Mouse (Mus musculus) intestine, postnatal 0 days (tissue): ENCODE measurements around the gene Parvg. TPM values are rescaled to one million over a fixed set of nuclear protein-coding genes. Genes with fewer than 3 reads are reported as not detected.

Experiments
- ATAC-seq: fragments of 200-750 bp; cut with Nextera tagmentation; 2 replicates; pipeline ENCODE4 v1.8.0; 2017; ENCODE audit warnings: mild to moderate bottlenecking, moderate TSS enrichment, moderate library complexity
- H3K27ac ChIP-seq: fragments of 300-500 bp; sonication (generic); 2 replicates; pipeline ENCODE4 v1.5.1; 2014; ENCODE audit warnings: mild to moderate bottlenecking, low read depth, low read length, moderate library complexity
- H3K27me3 ChIP-seq: fragments of 300-500 bp; sonication (generic); replicated peaks from 2 replicates; pipeline ENCODE4 v1.6.1; 2014; ENCODE audit warnings: low read length, mixed read lengths; ENCODE audit not compliant: control insufficient read depth, insufficient read depth
- H3K36me3 ChIP-seq: fragments of 300-500 bp; sonication (generic); 2 replicates; pipeline ENCODE4 v1.6.1; 2014; ENCODE audit warnings: mild to moderate bottlenecking, moderate library complexity; ENCODE audit not compliant: control insufficient read depth, insufficient read depth
- H3K4me1 ChIP-seq: fragments of 300-500 bp; sonication (generic); replicated peaks from 2 replicates; pipeline ENCODE4 v1.6.1; 2014; ENCODE audit warnings: antibody characterized with exemption, low read length, mixed read lengths; ENCODE audit not compliant: control insufficient read depth, insufficient read depth
- H3K4me2 ChIP-seq: fragments of 300-500 bp; sonication (generic); replicated peaks from 2 replicates; pipeline ENCODE4 v1.6.1; 2014; ENCODE audit warnings: low read depth, mild to moderate bottlenecking, moderate library complexity
- H3K4me3 ChIP-seq: fragments of 300-500 bp; sonication (generic); 2 replicates; pipeline ENCODE4 v1.5.1; 2014; ENCODE audit warnings: low read depth, low read length
- H3K9ac ChIP-seq: fragments of 300-500 bp; sonication (generic); 2 replicates; pipeline ENCODE4 v1.6.1; 2014; ENCODE audit warnings: mild to moderate bottlenecking, low read depth, low read length
- H3K9me3 ChIP-seq: fragments of 300-500 bp; sonication (generic); 2 replicates; pipeline ENCODE4 v1.6.1; 2016; ENCODE audit warnings: mixed run types; ENCODE audit not compliant: control insufficient read depth
- CTCF ChIP-seq: sonication (generic); IDR thresholded peaks from 2 replicates; pipeline ENCODE4 v1.5.1; 2016; ENCODE audit warnings: low read depth, mild to moderate bottlenecking, control low read depth, antibody characterized with exemption, moderate library complexity
- WGBS: fragments of 180-500 bp; shearing (Covaris S2); extraction: QIAGEN DNeasy Blood & Tissue Kit; methylation state at CpG from one replicate; pipeline ENCODE4 v1.1.7; 2014; 5-methylcytosine and 5-hydroxymethylcytosine counted together
- polyA plus RNA-seq: library from polyadenylated mRNA; unstranded; fragments of >200 nt; fragmentation: Nextera tagmentation; extraction: Ambion mirVana; gene quantifications from 2 replicates; pipeline ENCODE4 v1.2.1, GENCODE M21; 2015

Gene Parvg
- polyA plus RNA-seq, 1 experiment from 2014 or later: 1.2 TPM

- ATAC-seq: peak; percentile 91
- 37% methylated on average over 10 of the region's 10 CpGs for WGBS
- no peaks in the 10 kb centered on the region for H3K4me1 ChIP-seq
- H3K9ac ChIP-seq: no peak overlapping the region
- no peaks in the 10 kb centered on the region for H3K27me3 ChIP-seq
- H3K4me2 ChIP-seq: no peak overlapping the region
- H3K27ac ChIP-seq: peak overlapping the region; percentile 9; the same call in 1 of the 2 replicates
- no peak for TF ChIP-seq CTCF
- no peak overlapping the region for H3K4me3 ChIP-seq
- H3K36me3 ChIP-seq: no peaks in the 10 kb centered on the region
- H3K9me3 ChIP-seq: no peaks in the 10 kb centered on the region
These were observed 56.4 kb downstream of the Parvg start for GRCm38 (mm10) chr15:84380181-84380580.

GRCm38 (mm10) chr15:84384066-84384465 is 60.2 kb downstream of the Parvg start:
- no peak overlapping the region for H3K27ac ChIP-seq
- no peaks in the 10 kb centered on the region for H3K4me1 ChIP-seq
- ATAC-seq: no peak
- no peaks in the 10 kb centered on the region for H3K27me3 ChIP-seq
- no peak for TF ChIP-seq CTCF
- no peak overlapping the region for H3K9ac ChIP-seq
- no peak overlapping the region for H3K4me3 ChIP-seq
- H3K36me3 ChIP-seq: no peaks in the 10 kb centered on the region
- no peaks in the 10 kb centered on the region for H3K9me3 ChIP-seq
- 90% methylated on average over 9 of the region's 9 CpGs for WGBS
- no peak overlapping the region for H3K4me2 ChIP-seq

DNA sequence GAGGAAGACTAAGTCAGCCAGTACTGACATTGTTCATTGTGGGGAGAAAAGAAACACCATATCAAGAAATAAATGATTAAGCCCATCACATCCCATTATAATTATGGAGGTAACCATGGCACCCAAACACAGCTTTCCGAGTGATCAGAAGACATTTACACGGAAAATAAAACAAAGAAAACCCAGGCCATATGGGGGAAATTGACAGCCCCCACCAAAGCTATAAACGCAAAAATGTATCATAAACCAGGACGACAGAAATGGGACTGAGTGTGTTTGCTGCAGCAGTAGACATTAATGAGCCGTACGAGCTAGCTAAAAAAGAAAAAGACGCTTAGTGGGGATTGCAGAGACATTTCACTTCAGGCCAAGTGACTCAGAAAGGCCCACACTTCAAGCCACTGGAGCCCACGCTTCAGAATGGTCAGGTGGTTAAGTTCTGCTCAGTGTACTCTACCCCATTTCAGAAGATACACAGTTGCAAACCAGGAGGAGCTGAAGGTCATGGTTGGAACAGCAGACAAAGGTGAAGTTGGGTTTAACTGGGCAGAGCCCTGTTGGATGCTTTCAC is 62.3 kb downstream of the Parvg start:
- Histone ChIP-seq H3K27ac (no peak overlapping the region), H3K4me3 (no peak overlapping the region), H3K27me3 (no peaks in the 10 kb centered on the region), H3K9ac (no peak overlapping the region), H3K9me3 (no peaks in the 10 kb centered on the region), H3K4me2 (no peak overlapping the region), H3K36me3 (no peaks in the 10 kb centered on the region), H3K4me1 (no peaks in the 10 kb centered on the region)
- whole genome bisulfite sequencing: 76% methylated on average over 8 of the region's 8 CpGs
- TF ChIP-seq CTCF: no peak
- ATAC-seq: no peak

DNA sequence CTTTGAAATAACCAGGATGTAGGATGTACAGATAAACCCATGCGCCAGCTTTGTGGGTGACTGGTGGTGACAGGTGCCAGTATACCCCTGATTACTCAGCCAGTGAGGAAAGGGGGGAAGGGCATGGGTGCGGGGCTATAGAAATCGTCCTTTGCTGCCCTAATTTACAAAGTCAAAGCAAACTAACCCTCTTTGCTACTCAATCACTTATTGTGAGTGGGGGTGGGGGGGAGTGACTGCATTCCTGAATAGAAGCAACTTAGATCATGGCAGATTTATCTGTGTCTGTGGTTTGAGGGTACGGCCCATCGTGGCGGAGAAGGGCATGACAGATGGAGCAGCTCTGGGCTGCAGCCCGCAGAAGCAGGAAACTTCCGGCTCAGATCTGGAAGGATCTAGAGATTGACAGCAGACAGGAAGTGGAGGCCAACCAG is 64.9 kb downstream of the Parvg start:
- WGBS: 90% methylated on average over 8 of the region's 8 CpGs
- Histone ChIP-seq H3K36me3 (no peaks in the 10 kb centered on the region), H3K27me3 (no peaks in the 10 kb centered on the region), H3K4me3 (no peak overlapping the region), H3K4me1 (no peaks in the 10 kb centered on the region), H3K4me2 (no peak overlapping the region), H3K9me3 (no peaks in the 10 kb centered on the region), H3K27ac (no peak overlapping the region), H3K9ac (no peak overlapping the region)
- no peak for TF ChIP-seq CTCF
- no peak for ATAC-seq

DNA sequence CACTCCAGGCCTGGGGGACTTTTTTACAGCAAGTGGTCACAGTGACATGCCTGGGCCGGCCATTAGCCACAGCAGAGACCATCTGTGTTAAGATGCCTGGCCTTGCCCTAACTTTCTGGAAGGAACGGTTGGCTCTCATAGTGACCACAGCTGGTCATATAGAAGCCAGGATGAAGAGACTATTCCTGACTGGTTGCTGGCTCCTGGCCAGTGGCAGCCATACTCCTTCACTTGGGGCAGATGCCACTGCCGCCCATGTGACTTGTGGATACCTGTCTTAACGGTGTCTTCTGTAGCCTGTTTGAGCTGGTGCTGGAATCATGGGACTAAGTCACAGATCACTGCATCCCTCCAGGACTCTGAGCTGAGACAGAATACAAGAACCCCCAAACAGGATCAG is 68.3 kb downstream of the Parvg start:
- H3K4me2 ChIP-seq: no peak overlapping the region
- H3K27me3 ChIP-seq: no peaks in the 10 kb centered on the region
- H3K4me3 ChIP-seq: no peak overlapping the region
- no peak for ATAC-seq
- no peak overlapping the region for H3K27ac ChIP-seq
- no peaks in the 10 kb centered on the region for H3K36me3 ChIP-seq
- no peaks in the 10 kb centered on the region for H3K9me3 ChIP-seq
- H3K4me1 ChIP-seq: no peaks in the 10 kb centered on the region
- 95% methylated on average over 4 of the region's 4 CpGs for WGBS
- no peak for TF ChIP-seq CTCF
- H3K9ac ChIP-seq: no peak overlapping the region

Other genes starting within 250 kb of the Parvg start
- gene Sult4a1, start 218.3 kb upstream of the Parvg start, polyA plus RNA-seq: 3.8 and 4.5 TPM in 2 replicates
- not detected in 2 replicates for gene Pnpla5, start 200.9 kb upstream of the Parvg start, polyA plus RNA-seq
- gene Pnpla3, start 156.2 kb upstream of the Parvg start, polyA plus RNA-seq: 0.59 and 0.65 TPM in 2 replicates
- 104 and 110 TPM in 2 replicates for gene Samm50, start 131.8 kb upstream of the Parvg start, polyA plus RNA-seq
- 2.6 and 2.8 TPM in 2 replicates for gene Parvb, start 92.0 kb upstream of the Parvg start, polyA plus RNA-seq
- 0.70 and 0.82 TPM in 2 replicates for gene Shisal1, start 123.1 kb downstream of the Parvg start, polyA plus RNA-seq
- 3.0 and 3.7 TPM in 2 replicates for gene Rtl6, start 233.8 kb downstream of the Parvg start, polyA plus RNA-seq